Mouse (Mus musculus) C2C12 (cell line): ENCODE results near the gene Rufy3. TPM values are rescaled to one million over a fixed set of nuclear protein-coding genes. Genes with fewer than 3 reads are reported as not detected.
"Not testable (repeated sequence)": the region's sequence is repeated elsewhere in the genome, so short reads cannot be mapped to it uniquely, and the experiment has no call there.

Experiments
- H3K27me3 ChIP-seq: one replicate; pipeline ENCODE4 v1.6.1; 2011; ENCODE audit not compliant: control insufficient read depth, insufficient read depth, insufficient read length
- H3K36me3 ChIP-seq: one replicate; pipeline ENCODE4 v1.6.1; 2011; ENCODE audit not compliant: control insufficient read depth, insufficient read depth
- H3K4me3 ChIP-seq: one replicate; pipeline ENCODE4 v1.5.1; 2011; ENCODE audit warnings: mild to moderate bottlenecking, control low read depth; ENCODE audit not compliant: poor library complexity, insufficient read depth, severe bottlenecking
- H3K79me2 ChIP-seq: one replicate; pipeline ENCODE4 v1.6.1; 2011; ENCODE audit not compliant: control insufficient read depth, insufficient read depth
- H3K79me3 ChIP-seq: one replicate; pipeline ENCODE4 v1.6.1; 2011; ENCODE audit warnings: low read depth, control low read depth
- H3ac ChIP-seq: one replicate; pipeline ENCODE3; 2011; ENCODE audit warnings: low read depth; ENCODE audit not compliant: control insufficient read depth, insufficient read length
- CEBPB ChIP-seq: IDR thresholded peaks from one replicate; pipeline ENCODE4 v1.6.1; 2011; ENCODE audit warnings: low read depth, mild to moderate bottlenecking, control low read depth, moderate library complexity
- CTCF ChIP-seq: IDR thresholded peaks from one replicate; pipeline ENCODE4 v1.5.1; 2011; ENCODE audit not compliant: control insufficient read depth, insufficient read depth, insufficient read length
- FOSL1 ChIP-seq: IDR thresholded peaks from one replicate; pipeline ENCODE4 v1.8.0; 2011; ENCODE audit warnings: mild to moderate bottlenecking, low read length; ENCODE audit not compliant: poor library complexity, insufficient read depth, severe bottlenecking
- MAX ChIP-seq: IDR thresholded peaks from one replicate; pipeline ENCODE4 v1.6.1; 2011; ENCODE audit warnings: mild to moderate bottlenecking, control low read depth
- MYOD1 ChIP-seq: IDR thresholded peaks from one replicate; pipeline ENCODE4 v1.6.1; 2011; ENCODE audit warnings: low read depth; ENCODE audit not compliant: control insufficient read depth, insufficient read length
- MYOG ChIP-seq: IDR thresholded peaks from one replicate; pipeline ENCODE4 v1.6.1; 2011; ENCODE audit not compliant: control insufficient read depth, insufficient read length; ENCODE audit errors: extremely low read depth
- USF1 ChIP-seq: IDR thresholded peaks from one replicate; pipeline ENCODE4 v1.6.1; 2011; ENCODE audit warnings: low read depth, mild to moderate bottlenecking, control low read depth, moderate library complexity
- polyA plus RNA-seq: library from polyadenylated mRNA; unstranded; fragments of >200 nt; fragmentation: generic; extraction: Trizol; gene quantifications from one replicate; pipeline ENCODE4 v1.2.1, GENCODE M21; 2012; ENCODE audit warnings: missing spikeins

Rufy3 gene
- polyA plus RNA-seq, 1 experiment: 3.5 TPM

- Histone ChIP-seq H3K79me2 (no peaks in the 10 kb centered on the region), H3K79me3 (no peaks in the 10 kb centered on the region)
- TF ChIP-seq USF1 (no peak), CEBPB (no peak)
Measured at GRCm38 (mm10) chr5:88542651-88543282, 22.1 kb upstream of the Rufy3 start.

GRCm38 (mm10) chr5:88544411-88544810, 20.4 kb upstream of the Rufy3 start:
- H3K79me2 ChIP-seq, H3K36me3 ChIP-seq, H3ac ChIP-seq, H3K4me3 ChIP-seq, H3K79me3 ChIP-seq, H3K27me3 ChIP-seq: not testable (repeated sequence)

More at GRCm38 (mm10) chr5:88542651-88543282, 22.1 kb upstream of the Rufy3 start:
- Histone ChIP-seq H3K36me3 (no peaks in the 10 kb centered on the region), H3K4me3 (no peak overlapping the region), H3K27me3 (no peaks in the 10 kb centered on the region), H3ac (no peak overlapping the region)

- TF ChIP-seq MAX: no peak
- no peak for TF ChIP-seq CTCF
- TF ChIP-seq MYOG: no peak
- no peak for TF ChIP-seq MYOD1
- TF ChIP-seq USF1: no peak
- no peak for TF ChIP-seq CEBPB
- TF ChIP-seq FOSL1: no peak
- H3K27me3 ChIP-seq: no peaks in the 10 kb centered on the region
- H3K36me3 ChIP-seq: no peaks in the 10 kb centered on the region
- no peak overlapping the region for H3K4me3 ChIP-seq
- no peaks in the 10 kb centered on the region for H3K79me3 ChIP-seq
- H3ac ChIP-seq: no peak overlapping the region
- no peaks in the 10 kb centered on the region for H3K79me2 ChIP-seq
Measured at GRCm38 (mm10) chr5:88545536-88545935, 19.3 kb upstream of the Rufy3 start.

GRCm38 (mm10) chr5:88553271-88554085, 11.4 kb upstream of the Rufy3 start:
- peaks cover 30% of the 10 kb centered on the region for H3K79me3 ChIP-seq
- H3K79me2 ChIP-seq: peaks cover 32% of the 10 kb centered on the region
- H3K4me3 ChIP-seq: peak overlapping the region; percentile 41
- H3ac ChIP-seq: peak overlapping the region; percentile 69
- TF ChIP-seq CEBPB: no peak
- no peak for TF ChIP-seq MYOD1
- TF ChIP-seq USF1: no peak
- H3K27me3 ChIP-seq: no peaks in the 10 kb centered on the region
- peaks cover 25% of the 10 kb centered on the region for H3K36me3 ChIP-seq

GRCm38 (mm10) chr5:88554086-88554886, 10.6 kb upstream of the Rufy3 start, which contains the start of gene Utp3:
Utp3 (plus strand) TSS chr5:88554462.
- Histone ChIP-seq H3K79me2 (peaks cover 32% of the 10 kb centered on the region), H3K79me3 (peaks cover 30% of the 10 kb centered on the region), H3K27me3 (no peaks in the 10 kb centered on the region), H3K4me3 (peak within 1 kb of the TSS; percentile 89), H3K36me3 (peaks cover 25% of the 10 kb centered on the region), H3ac (peak within 1 kb of the TSS; percentile 92)
- no peak for TF ChIP-seq MYOD1
- TF ChIP-seq CEBPB: no peak
- peak; percentile 92 for TF ChIP-seq CTCF
- peak; percentile 72 for TF ChIP-seq MAX

- Histone ChIP-seq H3K36me3 (peaks cover 25% of the 10 kb centered on the region), H3K79me2 (peaks cover 32% of the 10 kb centered on the region), H3K27me3 (no peaks in the 10 kb centered on the region), H3K79me3 (peaks cover 30% of the 10 kb centered on the region), H3ac (no peak overlapping the region), H3K4me3 (no peak overlapping the region)
- TF ChIP-seq FOSL1: no peak
- TF ChIP-seq USF1: no peak
- TF ChIP-seq MYOD1: no peak
- TF ChIP-seq MYOG: no peak
- no peak for TF ChIP-seq CEBPB
- no peak for TF ChIP-seq MAX
- TF ChIP-seq CTCF: no peak
Measured at GRCm38 (mm10) chr5:88558991-88559390, 5.8 kb upstream of the Rufy3 start.
